Mouse (Mus musculus) lung, embryonic 15.5 days (tissue): ENCODE measurements around the gene Serpinb7. TPM values are rescaled to one million over a fixed set of nuclear protein-coding genes. Genes with fewer than 3 reads are reported as not detected.

Experiments
- ATAC-seq: fragments of 200-750 bp; cut with Nextera tagmentation; 2 replicates; pipeline ENCODE4 v1.8.0; 2017; ENCODE audit warnings: moderate number of reproducible peaks, borderline replicate concordance; ENCODE audit not compliant: low FRiP score, low TSS enrichment; ENCODE audit errors: extremely low read depth
- H3K27ac ChIP-seq: fragments of 300-500 bp; sonication (generic); 2 replicates; pipeline ENCODE4 v1.5.1; 2015; ENCODE audit warnings: moderate library complexity, mild to moderate bottlenecking, inconsistent platforms
- H3K27me3 ChIP-seq: fragments of 300-500 bp; sonication (generic); 2 replicates; pipeline ENCODE4 v1.6.1; 2015; ENCODE audit warnings: inconsistent platforms
- H3K36me3 ChIP-seq: fragments of 300-500 bp; sonication (generic); 2 replicates; pipeline ENCODE4 v1.6.1; 2015; ENCODE audit warnings: inconsistent platforms
- H3K4me1 ChIP-seq: fragments of 300-500 bp; sonication (generic); 2 replicates; pipeline ENCODE4 v1.6.1; 2015; ENCODE audit warnings: inconsistent platforms
- H3K4me2 ChIP-seq: fragments of 300-500 bp; sonication (generic); 2 replicates; pipeline ENCODE4 v1.6.1; 2015; ENCODE audit warnings: inconsistent platforms, mild to moderate bottlenecking, moderate library complexity
- H3K4me3 ChIP-seq: fragments of 300-500 bp; sonication (generic); 2 replicates; pipeline ENCODE4 v1.5.1; 2015; ENCODE audit warnings: mild to moderate bottlenecking, inconsistent platforms
- H3K9ac ChIP-seq: fragments of 300-500 bp; sonication (generic); 2 replicates; pipeline ENCODE4 v1.6.1; 2015; ENCODE audit warnings: inconsistent platforms
- H3K9me3 ChIP-seq: fragments of 300-500 bp; sonication (generic); 2 replicates; pipeline ENCODE4 v1.6.1; 2016; ENCODE audit warnings: inconsistent platforms
- polyA plus RNA-seq: library from polyadenylated mRNA; unstranded; fragments of >200 nt; fragmentation: Nextera tagmentation; extraction: Ambion mirVana; gene quantifications from 2 replicates; pipeline ENCODE4 v1.2.1, GENCODE M21; 2015

The Serpinb7 gene
- polyA plus RNA-seq, 1 experiment from 2014 or later = 0.20 TPM

- Histone ChIP-seq H3K36me3 (no peaks in the 10 kb centered on the region), H3K9ac (no peak overlapping the region), H3K4me2 (no peak overlapping the region), H3K9me3 (no peaks in the 10 kb centered on the region), H3K27ac (no peak overlapping the region), H3K27me3 (no peaks in the 10 kb centered on the region), H3K4me1 (no peaks in the 10 kb centered on the region), H3K4me3 (no peak overlapping the region)
- no peak for ATAC-seq
Measured at GRCm38 (mm10) chr1:107502025-107502424, 102.6 kb downstream of the Serpinb7 start.

Other genes with a start within 250 kb of the Serpinb7 start
- gene Serpinb3b, start 121.3 kb upstream of the Serpinb7 start, polyA plus RNA-seq = not detected in 2 replicates
- 0.15 TPM in 1 of 2 replicates, not detected in the other for gene Serpinb3c, start 121.3 kb upstream of the Serpinb7 start, polyA plus RNA-seq
- 0.34 TPM in 1 of 2 replicates, not detected in the other for gene Serpinb11, start 38.5 kb upstream of the Serpinb7 start, polyA plus RNA-seq
- gene Serpinb2, start 111.8 kb downstream of the Serpinb7 start, polyA plus RNA-seq = 0.18 and 0.37 TPM in 2 replicates
- gene Serpinb8, start 190.4 kb downstream of the Serpinb7 start, polyA plus RNA-seq = 4.1 and 5.8 TPM in 2 replicates